15 mouse cellular contexts compared by ENCODE assay signal in genomic region chr5:140073148-140073670, GRCm38 (mm10).
DNase-seq lines count a peak whose midpoint lies in the region; ATAC-seq lines count a peak whose summit lies in the region.
"Had no signal": no experiment of that assay in that cellular context is flagged by ENCODE, and none has a peak within 500 bp of the region (broad histone marks: within the 10 kb centered on the region; RNA-seq: fewer than 3 reads in every experiment).

No protein-coding gene starts in this region.

- H3K27ac ChIP-seq in embryonic facial prominence, embryonic 13.5 days = 0 out of 2 replicates have a peak overlapping the region, but pooled peaks have one; percentile 39
- no peak overlapping the region for H3K27ac ChIP-seq in embryonic facial prominence, embryonic 10.5 days (replicated peaks)
- H3K27ac ChIP-seq in forebrain, embryonic 15.5 days (replicated peaks) = peak overlapping the region; percentile 36
- H3K27ac ChIP-seq in midbrain, embryonic 13.5 days = peak overlapping the region; percentile 80

- no peak overlapping the region for H3K4me3 ChIP-seq in embryonic facial prominence, embryonic 13.5 days
- H3K4me3 ChIP-seq in embryonic facial prominence, embryonic 10.5 days = no peak overlapping the region
- no peak overlapping the region for H3K4me3 ChIP-seq in forebrain, embryonic 15.5 days
- H3K4me3 ChIP-seq in midbrain, embryonic 13.5 days (replicated peaks) = no peak overlapping the region
- H3K4me3 ChIP-seq: heart, embryonic 12.5 days had no signal

- no peaks in the 10 kb centered on the region for H3K9me3 ChIP-seq in embryonic facial prominence, embryonic 13.5 days
- H3K9me3 ChIP-seq in embryonic facial prominence, embryonic 10.5 days = no peaks in the 10 kb centered on the region
- no peaks in the 10 kb centered on the region for H3K9me3 ChIP-seq in forebrain, embryonic 15.5 days
- no peaks in the 10 kb centered on the region for H3K9me3 ChIP-seq in midbrain, embryonic 13.5 days
- H3K9me3 ChIP-seq: heart, embryonic 12.5 days had no signal

- ATAC-seq in embryonic facial prominence, embryonic 13.5 days (ENCODE audit: insufficient number of reproducible peaks, insufficient read depth, low FRiP score, low TSS enrichment, low read depth) = 0 out of 2 replicates have a peak, but pooled peaks have one; percentile 21
- peak; percentile 44 for ATAC-seq in forebrain, embryonic 15.5 days (replicated peaks)
- ATAC-seq in midbrain, embryonic 13.5 days = peak; percentile 70
- ATAC-seq: intestine, postnatal 0 days had no signal

- no peak overlapping the region for H3K9ac ChIP-seq in embryonic facial prominence, embryonic 13.5 days
- 0 out of 2 replicates have a peak overlapping the region, but pooled peaks have one; percentile 9 for H3K9ac ChIP-seq in forebrain, embryonic 15.5 days (replicated peaks)
- no peak overlapping the region for H3K9ac ChIP-seq in midbrain, embryonic 13.5 days (replicated peaks)
- H3K9ac ChIP-seq: heart, embryonic 12.5 days had no signal

- H3K27me3 ChIP-seq in embryonic facial prominence, embryonic 13.5 days = no peaks in the 10 kb centered on the region
- H3K27me3 ChIP-seq in embryonic facial prominence, embryonic 10.5 days (replicated peaks; ENCODE audit: low read depth, poor library complexity, severe bottlenecking) = no peaks in the 10 kb centered on the region
- no peaks in the 10 kb centered on the region for H3K27me3 ChIP-seq in forebrain, embryonic 15.5 days
- no peaks in the 10 kb centered on the region for H3K27me3 ChIP-seq in midbrain, embryonic 13.5 days
- H3K27me3 ChIP-seq: heart, embryonic 12.5 days had no signal

- no peak overlapping the region; the same call in 1 of the 2 replicates for H3K4me2 ChIP-seq in embryonic facial prominence, embryonic 13.5 days
- no peak overlapping the region for H3K4me2 ChIP-seq in forebrain, embryonic 15.5 days (replicated peaks)
- H3K4me2 ChIP-seq in midbrain, embryonic 13.5 days (replicated peaks) = no peak overlapping the region
- H3K4me2 ChIP-seq: heart, embryonic 12.5 days had no signal

- H3K4me1 ChIP-seq in embryonic facial prominence, embryonic 13.5 days = peaks cover 26% of the 10 kb centered on the region
- H3K4me1 ChIP-seq in embryonic facial prominence, embryonic 10.5 days = peaks cover 17% of the 10 kb centered on the region
- peaks cover 28% of the 10 kb centered on the region for H3K4me1 ChIP-seq in forebrain, embryonic 15.5 days
- peaks cover 37% of the 10 kb centered on the region for H3K4me1 ChIP-seq in midbrain, embryonic 13.5 days (replicated peaks)

- 27% methylated on average over 1 of the region's 1 CpGs for WGBS in embryonic facial prominence, embryonic 13.5 days
- WGBS in embryonic facial prominence, embryonic 10.5 days = 61% methylated on average over 1 of the region's 1 CpGs
- WGBS in forebrain, embryonic 15.5 days = 25% methylated on average over 1 of the region's 1 CpGs
- WGBS in midbrain, embryonic 13.5 days = 44% methylated on average over 1 of the region's 1 CpGs

- H3K36me3 ChIP-seq in embryonic facial prominence, embryonic 13.5 days = peaks cover 10% of the 10 kb centered on the region; the same call in 1 of the 2 replicates
- H3K36me3 ChIP-seq in embryonic facial prominence, embryonic 10.5 days (replicated peaks) = peaks cover 22% of the 10 kb centered on the region; the same call in 1 of the 2 replicates
- H3K36me3 ChIP-seq in forebrain, embryonic 15.5 days = no peaks in the 10 kb centered on the region
- H3K36me3 ChIP-seq in midbrain, embryonic 13.5 days = no peaks in the 10 kb centered on the region
- H3K36me3 ChIP-seq: heart, embryonic 12.5 days had no signal

- DNase-seq in embryonic facial prominence, embryonic 10.5 days (ENCODE audit: low spot score) = no peak
- DNase-seq in 416B (ENCODE audit: low read depth) = peak; percentile 7
- DNase-seq in heart, postnatal 4 days = no peak
- DNase-seq in right cerebral cortex, adult 2 months (ENCODE audit: low spot score in 2 of 2) = no peak
- no peak for DNase-seq in adrenal gland, adult 18-20 months (ENCODE audit: low spot score in 2 of 2)
- DNase-seq: adrenal gland, postnatal 10 days; cerebellum, adult 18-20 months; cerebellum, postnatal 36 days; kidney, postnatal 14 days; layer of hippocampus, adult 9-11 months had no signal
